Mouse (Mus musculus): ENCODE data around the gene Rad18.

DNA sequence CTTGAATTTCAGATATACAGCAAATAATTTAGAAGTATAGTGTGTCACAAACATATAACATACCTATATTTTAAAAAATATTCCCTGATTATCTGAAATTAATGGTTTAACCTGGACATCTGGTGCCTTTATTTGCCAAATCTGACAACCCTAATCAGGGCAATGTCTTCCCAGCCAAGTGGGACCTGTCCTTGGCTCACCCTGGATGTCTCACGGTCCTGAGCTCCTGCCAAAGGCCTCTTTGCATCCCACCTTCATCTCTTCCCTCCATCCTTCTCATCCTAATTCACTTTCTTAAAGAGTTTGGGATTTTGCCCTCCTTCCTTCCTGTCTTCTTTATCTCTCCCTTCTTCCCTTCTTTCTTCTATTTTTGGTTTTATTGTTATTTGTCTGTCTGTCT is 2.6 kb upstream of the Rad18 start:
- TF ChIP-seq POLR2A (IDR thresholded peaks at IDR 0.05; ENCODE audit: insufficient read depth, low read depth, low read length) (no peak), CTCF (IDR thresholded peaks at IDR 0.05; ENCODE audit: insufficient read depth, low read depth, low read length) (no peak)

All from olfactory bulb, adult 2 months (tissue).